Mouse (Mus musculus) E14TG2a.4 (cell line): Measurements from ENCODE around the gene Tas2r131.

ENCODE experiments used
- CTCF ChIP-seq: conservative IDR thresholded peaks from 2 replicates; pipeline ENCODE4 v1.5.1; 2014; ENCODE audit warnings: low read length
- NANOG ChIP-seq: IDR thresholded peaks from 2 replicates; pipeline ENCODE4 v1.6.1; 2014; ENCODE audit warnings: borderline replicate concordance, low read length, mixed read lengths
- POU5F1 ChIP-seq: IDR thresholded peaks from 2 replicates; pipeline ENCODE4 v1.6.1; 2014; ENCODE audit warnings: low read length, borderline replicate concordance

DNA sequence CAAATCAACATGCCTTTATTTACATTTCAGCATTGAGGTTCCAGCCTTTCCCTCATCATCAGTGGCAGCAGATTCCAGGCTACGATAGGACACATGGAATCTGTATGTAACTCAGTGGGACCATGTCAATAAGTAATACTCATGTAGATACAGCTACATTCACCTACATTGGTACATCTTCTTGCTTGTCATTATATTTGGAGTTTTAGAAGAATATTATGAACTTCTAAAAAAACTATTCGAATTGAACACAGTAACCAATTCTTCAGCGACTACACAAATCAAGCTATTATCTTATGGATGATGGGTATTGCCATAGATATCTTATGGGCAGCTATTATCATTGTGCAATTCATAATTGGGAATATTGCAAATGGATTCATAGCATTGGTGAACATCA lies 48.4 kb downstream of the Tas2r131 start, which contains the start of gene Tas2r125:
- TF ChIP-seq CTCF (no peak), NANOG (no peak), POU5F1 (no peak)
